Mouse (Mus musculus) embryonic facial prominence, embryonic 10.5 days (tissue): Measurements from ENCODE around the gene Prom2. TPM values are rescaled to one million over a fixed set of nuclear protein-coding genes. Genes with fewer than 3 reads are reported as not detected.

Source experiments
- polyA plus RNA-seq: library from polyadenylated mRNA; unstranded; fragments of >200 nt; fragmentation: Nextera tagmentation; extraction: Ambion mirVana; gene quantifications from 2 replicates; pipeline ENCODE4 v1.2.1, GENCODE M21; 2016

Gene Prom2
- polyA plus RNA-seq, 1 experiment from 2014 or later, result 3.0 TPM

Other genes with a start within 250 kb of the Prom2 start
- 3.3 and 3.6 TPM in 2 replicates for gene Dusp2, start 205.3 kb downstream of the Prom2 start, polyA plus RNA-seq
- 0.09 and 0.15 TPM in 2 replicates for gene Astl, start 202.8 kb downstream of the Prom2 start, polyA plus RNA-seq
- gene Adra2b, start 178.3 kb downstream of the Prom2 start, polyA plus RNA-seq, result 1.9 and 2.2 TPM in 2 replicates
- 0.12 and 0.26 TPM in 2 replicates for gene Gpat2, start 116.3 kb downstream of the Prom2 start, polyA plus RNA-seq
- gene Fahd2a, start 96.9 kb downstream of the Prom2 start, polyA plus RNA-seq, result 22.9 and 23.1 TPM in 2 replicates
- 1.8 TPM in 2 replicates for gene Kcnip3, start 19.4 kb downstream of the Prom2 start, polyA plus RNA-seq
- gene Zfp661, start 45.6 kb upstream of the Prom2 start, polyA plus RNA-seq, result 7.8 TPM in 2 replicates
- gene Mrps5, start 45.8 kb upstream of the Prom2 start, polyA plus RNA-seq, result 171 and 177 TPM in 2 replicates
- gene Mal, start 115.2 kb upstream of the Prom2 start, polyA plus RNA-seq, result 0.11 and 0.88 TPM in 2 replicates
- gene Mall, start 188.5 kb upstream of the Prom2 start, polyA plus RNA-seq, result 0.96 and 1.0 TPM in 2 replicates
- gene Nphp1, start 247.4 kb upstream of the Prom2 start, polyA plus RNA-seq, result 42.0 and 42.9 TPM in 2 replicates